Mouse (Mus musculus) ovary, adult 18-20 months (tissue): Measurements from ENCODE around the gene Cmss1.

Experiments
- DNase-seq: peaks from one replicate; pipeline ENCODE4 v3.0.0; 2022; ENCODE audit warnings: low spot score, mixed read lengths

Cmss1 gene

DNA sequence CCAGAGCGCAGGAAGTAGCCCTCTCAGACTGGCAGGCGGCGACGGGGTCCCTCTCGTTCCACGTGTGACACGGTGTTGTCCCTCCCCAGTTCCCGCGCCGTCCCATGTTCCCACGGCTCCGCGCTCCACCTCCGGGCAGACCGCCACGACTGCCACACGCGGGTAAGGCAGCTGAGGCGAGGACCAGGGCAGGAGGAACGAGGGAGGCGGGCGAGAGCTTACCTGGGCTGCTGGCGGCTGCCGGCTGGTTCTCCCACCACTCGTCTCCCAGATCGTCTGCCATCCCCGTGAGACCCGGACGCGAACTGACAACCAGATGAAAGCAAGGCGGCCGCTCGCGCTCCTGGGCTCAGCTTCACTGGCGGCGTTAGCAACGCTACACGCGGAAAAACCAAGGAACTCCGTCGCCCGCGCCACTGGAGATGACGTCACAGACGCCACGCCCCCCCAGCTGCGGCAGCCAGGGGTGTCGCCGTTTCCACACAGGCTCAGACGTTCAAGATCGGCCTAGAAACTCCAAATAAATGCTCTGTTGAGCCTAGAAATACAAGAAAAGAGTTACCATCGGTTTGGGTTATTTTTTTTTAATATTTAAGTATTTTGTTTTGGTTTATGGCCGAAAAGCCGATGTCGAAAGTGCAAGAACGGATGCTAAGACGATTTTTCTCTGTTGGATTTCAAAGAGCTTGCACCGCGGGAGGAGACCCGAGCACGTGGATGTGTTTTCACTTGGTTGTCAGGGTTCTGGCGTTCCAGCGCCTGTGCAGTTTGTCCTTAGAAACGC is at the start of gene Cmss1:
Gene Cmss1, minus strand, starts transcription at position 421 of the 784 bp plus-strand sequence.
- DNase-seq, result peak; percentile 51

DNA sequence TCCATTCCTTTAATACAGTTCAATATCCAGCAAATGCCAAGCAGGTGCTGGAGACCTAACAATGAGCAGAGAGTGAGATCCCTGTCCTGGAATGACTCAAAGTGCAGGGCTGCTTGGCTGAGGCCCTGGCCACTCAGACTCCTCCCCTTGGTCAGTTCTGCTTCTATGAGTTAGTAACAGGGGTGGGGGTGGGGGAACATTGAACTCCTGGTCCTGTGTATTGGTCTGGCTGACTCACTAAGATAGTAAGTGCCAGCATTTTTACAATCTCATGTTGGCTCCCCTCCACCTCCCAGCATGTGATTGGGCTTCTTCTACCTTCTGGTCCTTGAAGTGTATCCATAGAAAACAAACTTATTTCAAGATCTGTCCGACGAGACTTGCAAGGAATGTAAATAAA is 43.2 kb upstream of the Cmss1 start:
- DNase-seq, result no peak

DNA sequence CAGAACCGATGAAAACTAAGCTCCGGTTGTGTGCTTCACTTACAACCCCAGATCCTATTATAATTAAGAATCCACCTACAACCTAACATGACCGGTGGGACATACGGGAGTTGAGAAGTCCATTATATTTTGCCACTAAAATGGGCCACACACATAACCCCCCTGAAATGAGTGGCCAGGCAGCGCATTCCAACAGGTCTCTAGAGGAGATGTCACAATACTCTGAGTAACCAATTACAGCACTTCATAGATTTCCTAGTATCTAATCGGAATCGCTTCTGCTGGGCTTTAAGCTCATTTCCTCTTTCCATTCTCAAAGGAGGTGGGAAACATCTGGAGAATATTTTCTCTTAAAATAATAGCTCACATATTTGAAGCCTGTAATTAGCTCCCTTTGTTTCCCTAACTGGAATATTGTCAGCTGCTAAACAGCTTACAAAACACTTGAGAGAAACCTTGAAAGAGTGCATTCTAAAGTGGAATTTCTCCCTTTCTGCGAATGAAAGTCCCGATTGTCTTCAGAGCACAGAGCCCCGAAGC is 34.8 kb upstream of the Cmss1 start:
- DNase-seq, result no peak

DNA sequence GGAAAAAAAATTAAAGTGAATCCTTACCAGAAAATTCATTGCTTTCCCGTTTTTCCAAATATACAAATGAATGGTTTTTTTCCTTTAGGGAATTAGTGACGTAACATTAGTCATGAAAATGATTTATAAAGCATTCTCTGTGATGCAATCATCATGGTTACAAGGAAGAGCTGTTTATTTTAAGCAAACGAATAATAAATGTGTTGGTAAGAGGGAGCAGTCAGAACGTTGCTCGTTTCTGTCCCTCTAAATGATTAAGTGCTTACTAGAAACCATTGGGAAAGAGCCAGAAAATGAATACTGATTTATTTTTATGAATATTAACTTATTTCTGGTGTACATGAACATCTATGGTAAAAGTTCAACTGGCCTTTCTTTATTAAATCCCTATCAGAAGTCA is 28.1 kb upstream of the Cmss1 start:
- DNase-seq, result no peak

DNA sequence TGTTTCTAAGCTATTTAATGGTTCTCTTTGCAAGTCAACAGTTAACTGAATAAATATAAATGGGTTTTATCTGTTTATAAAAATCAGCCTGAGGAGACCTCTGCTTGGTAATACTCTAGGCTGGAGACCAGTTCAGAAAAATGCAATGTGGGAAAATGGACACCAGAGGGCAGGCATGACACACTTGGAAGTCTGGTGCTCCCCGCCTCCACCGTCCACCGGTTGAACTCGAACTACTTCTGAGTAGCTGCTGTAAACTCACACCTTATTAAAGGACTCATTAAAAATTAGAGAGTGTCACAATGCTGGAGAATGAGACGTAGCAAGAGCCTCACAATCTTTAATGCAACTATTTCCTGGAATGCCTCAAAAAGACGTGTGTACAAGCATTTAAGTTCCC is 27.5 kb upstream of the Cmss1 start:
- peak; percentile 24 for DNase-seq

DNA sequence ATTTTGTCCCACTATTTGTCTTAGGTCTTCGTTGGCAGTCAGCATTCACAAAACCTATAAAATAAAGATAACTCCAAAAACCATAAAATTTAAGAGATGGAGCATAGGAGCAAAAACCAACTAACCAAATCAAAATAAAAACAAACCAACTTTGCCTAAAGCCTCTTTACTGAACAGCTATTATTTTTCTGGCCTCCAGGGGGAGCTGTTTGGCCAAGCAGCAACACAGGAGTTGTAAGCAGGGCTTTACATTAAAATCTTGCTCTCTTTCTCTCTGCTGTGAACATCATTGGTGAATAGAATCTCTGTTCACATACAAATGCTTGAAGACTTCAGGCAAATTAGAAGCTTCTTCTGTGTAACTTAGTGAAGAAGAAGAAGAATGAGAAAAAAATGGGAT is 5.1 kb upstream of the Cmss1 start:
- DNase-seq, result no peak

DNA sequence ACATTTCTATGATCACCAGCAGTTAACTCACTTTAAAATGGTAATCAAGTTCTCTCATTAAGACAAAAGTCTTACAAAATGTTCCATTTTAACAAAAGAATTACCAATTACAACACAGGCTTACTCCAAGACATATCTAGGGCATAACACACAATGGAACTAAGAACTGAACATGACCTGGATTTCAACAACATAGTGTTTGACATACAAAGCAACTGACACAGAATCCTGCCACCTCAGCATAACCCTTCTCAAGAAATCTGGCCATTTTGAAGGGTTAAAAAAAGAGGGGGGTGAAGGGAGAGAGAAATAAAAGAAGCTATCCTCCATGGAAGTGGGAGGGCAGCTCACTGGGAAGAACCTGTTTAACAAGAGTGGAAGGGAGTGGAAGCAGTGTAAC is 5.6 kb downstream of the Cmss1 start:
- no peak for DNase-seq

DNA sequence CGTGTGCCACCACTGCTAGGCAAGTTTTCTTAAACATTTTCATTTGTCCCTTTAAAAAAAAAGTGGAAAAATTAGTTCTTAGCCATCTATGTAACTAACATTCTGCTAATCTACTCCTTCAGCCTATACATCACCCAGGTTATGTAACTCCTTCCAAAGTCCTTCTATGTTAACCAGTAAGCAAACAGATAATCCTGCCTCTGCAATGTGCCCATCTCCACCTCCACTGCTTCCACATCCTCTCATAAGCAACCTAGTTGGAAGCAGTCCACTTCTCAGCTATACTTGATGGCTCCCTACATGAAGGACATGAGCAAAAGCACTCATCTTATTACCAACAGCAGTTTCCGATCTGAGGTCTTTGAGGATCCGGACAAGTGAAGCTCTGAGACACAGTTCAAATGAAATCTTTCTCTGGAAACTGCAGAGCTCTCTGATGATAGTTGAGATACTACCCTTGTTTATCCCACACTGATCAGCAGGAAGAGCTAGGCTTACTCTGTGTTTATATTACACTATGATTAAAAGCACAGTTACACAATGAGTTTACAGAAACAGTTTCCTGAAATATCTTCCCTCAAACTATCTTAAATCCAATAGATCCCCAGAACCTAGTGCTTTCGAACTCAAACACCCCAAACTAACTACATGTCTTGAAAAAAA is 9.2 kb downstream of the Cmss1 start:
- DNase-seq, result no peak

DNA sequence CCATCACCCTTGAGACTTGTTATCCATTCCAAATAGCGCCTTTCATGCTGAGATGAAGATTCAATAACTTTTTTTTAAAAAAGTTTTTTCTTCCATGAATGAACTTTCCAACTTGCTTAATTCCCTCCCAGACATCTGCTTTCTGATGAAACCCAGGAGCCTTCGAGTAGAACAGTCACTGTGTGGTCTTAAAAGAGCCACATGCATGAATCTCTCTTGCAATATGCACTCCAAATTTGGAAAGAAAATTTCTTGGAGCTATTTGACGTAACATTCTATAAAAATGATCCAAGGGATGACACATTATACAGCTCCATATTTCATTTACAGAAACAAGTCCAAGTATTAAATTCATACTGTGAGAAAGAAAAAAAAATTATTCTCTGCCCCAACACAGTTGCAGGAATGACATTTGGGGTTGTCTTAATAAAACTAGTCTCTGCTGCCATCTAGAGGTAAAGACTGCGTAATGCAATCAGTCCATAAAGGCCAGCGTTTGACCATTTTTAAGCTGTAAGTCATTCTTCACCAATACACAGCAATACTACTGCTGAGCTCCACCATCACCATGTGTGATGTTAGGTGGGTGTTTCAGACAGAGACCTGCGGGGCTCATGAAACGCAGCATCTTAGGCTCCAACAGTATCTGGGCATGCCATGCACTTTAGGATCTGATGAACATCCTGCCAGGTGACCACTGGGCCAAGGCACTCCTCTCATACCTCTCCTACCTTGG is 13.1 kb downstream of the Cmss1 start:
- DNase-seq, result no peak

DNA sequence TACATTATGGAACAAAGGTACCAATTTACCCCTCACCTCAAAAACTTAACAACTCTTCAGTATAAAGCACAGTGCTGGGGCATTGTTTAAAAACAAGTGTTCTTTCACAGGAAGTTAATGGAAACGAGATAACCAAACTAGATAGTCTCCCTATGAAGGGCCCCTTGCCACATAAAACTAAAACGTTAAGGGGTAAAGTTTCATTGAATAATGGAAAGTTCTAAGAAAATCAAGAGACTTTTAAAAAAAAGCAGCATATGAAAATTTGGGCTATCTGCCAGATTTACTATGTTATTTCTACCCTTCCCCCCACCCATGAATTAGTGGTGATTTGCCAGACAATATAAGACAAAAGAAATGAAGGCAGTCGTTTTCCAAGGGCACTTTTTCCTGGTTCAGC is 21.5 kb downstream of the Cmss1 start:
- DNase-seq, result no peak

DNA sequence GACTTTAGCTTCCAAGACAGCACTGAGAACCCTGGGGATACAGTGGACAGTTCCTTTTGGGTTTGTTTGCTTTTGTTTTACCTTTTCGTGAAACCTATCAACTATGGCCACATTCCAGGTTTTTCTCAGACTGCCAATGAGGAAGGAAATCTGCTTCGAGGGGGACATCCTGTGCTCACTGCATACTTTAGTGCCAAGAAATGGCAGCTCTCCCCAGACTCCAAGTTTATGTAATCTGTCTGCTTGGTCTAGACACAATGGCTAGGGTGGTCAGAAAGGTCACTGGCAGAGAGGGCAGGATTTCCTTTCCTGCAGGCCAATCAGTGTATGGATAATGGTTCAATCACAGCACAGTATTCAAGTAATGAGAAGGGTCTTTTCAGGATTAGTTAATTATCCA is 24.7 kb downstream of the Cmss1 start:
- DNase-seq, result no peak

DNA sequence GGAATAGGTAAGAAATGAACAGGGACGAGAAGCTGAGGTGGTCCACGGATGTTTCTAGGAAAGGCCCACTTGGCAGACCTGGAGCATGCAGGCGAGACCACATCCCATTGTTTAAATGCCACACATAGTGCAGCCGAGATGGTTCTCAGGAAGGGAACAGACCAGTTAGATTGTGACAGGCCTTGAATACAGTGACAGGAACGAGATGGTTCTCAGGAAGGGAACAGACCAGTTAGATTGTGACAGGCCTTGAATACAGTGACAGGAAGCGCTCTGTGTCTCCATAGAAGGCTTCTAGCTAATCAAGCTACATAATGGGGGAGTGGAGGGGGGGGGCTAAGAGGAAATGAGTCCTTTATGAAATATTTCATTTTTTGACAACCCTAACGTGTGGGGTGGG is 26.6 kb downstream of the Cmss1 start:
- no peak for DNase-seq

DNA sequence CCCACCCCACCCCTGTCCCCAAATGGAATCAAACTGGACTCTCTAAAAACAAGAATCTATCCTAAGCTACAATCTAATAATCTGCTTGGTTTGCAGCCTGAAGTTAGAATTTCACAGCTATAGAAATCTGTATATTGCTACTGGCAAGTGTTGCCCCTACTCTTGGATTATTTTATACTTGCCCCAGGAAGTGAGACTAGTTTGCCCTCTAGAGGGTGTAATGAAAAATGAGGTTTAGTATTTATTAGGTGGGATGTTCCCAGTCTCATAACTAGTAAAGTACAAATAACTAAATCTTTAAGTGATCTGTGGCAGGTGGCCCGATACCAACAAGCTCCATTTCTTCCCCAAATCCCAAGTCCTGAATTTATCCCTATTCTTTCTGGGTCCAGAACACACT is 29.1 kb downstream of the Cmss1 start:
- no peak for DNase-seq

DNA sequence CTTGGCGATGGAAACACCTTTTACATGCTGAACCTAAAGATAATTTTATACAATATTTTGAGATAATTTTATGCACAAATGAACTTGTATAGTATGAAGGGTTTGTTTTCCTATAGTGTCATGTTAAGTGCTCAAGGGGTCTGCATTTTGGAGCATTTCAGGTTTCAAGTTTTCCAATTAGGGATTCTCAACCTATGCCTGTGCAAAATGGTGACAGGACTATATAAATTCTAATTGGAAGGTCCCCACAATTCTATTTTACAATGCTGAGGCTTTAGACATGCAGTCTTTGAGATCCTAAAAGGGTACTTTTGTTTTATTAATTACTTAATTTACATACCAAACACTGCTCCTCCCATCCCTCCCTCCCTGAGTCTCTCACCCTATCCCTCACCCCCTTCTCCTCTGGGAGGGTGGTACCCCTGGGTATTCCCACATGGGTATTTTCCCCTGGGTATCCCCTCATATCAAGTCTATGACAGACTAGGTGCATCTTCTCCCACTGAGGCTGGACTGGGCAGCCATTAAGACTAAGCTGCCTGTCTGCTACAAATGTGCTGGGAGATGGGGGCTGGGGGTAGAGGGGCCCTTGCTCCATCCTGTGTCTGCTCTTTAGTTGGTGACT is 30.8 kb downstream of the Cmss1 start:
- DNase-seq, result no peak

DNA sequence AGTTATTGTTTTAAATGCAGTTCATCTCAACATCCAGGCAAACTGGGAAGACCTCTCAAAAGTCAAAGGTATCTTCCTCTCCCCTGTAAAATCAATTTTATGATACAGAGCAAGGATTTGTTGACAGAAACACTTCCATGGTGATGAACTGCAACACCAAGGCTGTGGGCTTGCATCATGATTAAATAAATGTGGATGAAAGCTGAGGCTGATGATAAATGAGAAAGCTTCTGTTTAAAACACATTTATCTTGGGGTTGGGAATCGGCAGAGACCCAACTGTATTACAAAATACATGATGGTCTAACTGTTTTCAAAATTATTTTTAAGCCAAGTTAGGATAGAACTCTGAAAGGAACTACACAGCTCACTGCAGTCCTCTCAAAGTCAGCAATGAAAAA is 32.8 kb downstream of the Cmss1 start:
- DNase-seq, result no peak

DNA sequence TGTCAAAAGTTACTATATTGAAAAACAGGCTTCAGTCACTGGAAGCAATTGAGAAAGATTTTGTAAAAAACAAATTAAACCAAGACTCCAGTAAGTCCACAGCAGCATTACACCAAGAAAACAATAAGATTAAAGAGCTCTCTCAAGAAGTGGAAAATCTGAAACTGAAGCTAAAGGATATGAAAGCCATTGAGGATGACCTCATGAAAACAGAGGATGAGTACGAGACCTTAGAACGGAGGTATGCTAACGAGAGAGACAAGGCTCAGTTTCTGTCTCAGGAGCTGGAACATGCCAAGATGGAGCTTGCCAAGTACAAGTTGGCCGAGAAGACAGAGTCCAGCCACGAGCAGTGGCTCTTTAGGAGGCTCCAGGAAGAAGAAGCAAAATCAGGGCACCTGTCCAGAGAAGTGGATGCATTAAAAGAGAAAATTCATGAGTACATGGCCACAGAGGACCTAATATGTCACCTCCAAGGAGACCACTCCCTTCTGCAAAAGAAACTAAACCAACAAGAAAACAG is 35.8 kb downstream of the Cmss1 start:
- DNase-seq, result no peak

DNA sequence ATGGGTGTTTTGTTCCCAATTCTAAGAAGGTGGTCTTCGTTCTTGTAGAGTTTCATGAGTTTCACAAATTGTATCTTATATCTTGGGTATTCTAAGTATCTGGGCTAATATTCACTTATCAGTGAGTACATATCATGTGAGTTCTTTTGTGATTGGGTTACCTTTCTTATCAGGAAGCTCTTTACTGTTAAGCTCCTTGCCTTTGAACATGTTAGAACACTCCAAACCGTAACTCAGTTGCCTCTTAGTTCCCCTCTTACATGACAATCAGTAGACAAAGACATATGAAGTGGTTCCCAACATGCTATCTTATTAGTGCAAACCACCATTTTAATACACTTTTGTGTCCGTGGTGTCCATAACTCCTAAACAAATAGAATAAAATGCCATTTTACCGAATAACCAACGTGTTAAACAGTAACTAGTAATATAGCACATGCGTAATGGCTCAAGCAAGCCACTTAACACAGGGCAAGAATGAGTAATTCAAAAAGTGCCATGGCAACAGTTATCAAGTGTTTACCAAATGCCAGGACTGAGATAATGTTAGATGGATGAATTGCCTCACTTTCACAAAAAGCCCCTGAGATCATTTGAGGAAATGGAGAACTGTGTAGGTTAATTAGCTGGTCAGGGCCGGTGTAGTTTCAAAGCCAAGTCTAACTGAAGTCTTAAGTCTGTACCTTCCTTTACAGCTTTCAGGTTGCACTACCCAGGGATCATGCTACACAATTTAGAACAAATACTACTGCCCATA is 37.8 kb downstream of the Cmss1 start:
- no peak for DNase-seq

DNA sequence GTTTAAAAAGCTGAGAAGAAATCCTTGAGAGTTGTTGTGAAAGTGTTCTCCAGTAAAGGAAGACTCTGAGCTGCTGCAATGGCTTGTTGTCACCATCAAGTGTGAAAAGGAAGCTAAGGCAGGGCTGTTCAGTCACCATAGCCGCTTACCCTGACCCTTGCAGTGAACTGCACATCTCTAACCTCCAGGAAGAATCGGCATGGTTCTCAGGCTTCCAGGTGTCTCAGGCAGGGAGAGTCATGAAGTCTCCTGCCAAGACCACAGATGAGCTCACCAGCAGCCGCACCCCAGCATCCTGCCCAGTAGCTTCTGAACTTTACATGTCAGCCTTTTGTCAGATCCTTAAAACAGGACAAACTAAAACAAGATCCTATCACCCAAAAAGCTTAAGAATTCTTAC is 40.4 kb downstream of the Cmss1 start:
- no peak for DNase-seq

DNA sequence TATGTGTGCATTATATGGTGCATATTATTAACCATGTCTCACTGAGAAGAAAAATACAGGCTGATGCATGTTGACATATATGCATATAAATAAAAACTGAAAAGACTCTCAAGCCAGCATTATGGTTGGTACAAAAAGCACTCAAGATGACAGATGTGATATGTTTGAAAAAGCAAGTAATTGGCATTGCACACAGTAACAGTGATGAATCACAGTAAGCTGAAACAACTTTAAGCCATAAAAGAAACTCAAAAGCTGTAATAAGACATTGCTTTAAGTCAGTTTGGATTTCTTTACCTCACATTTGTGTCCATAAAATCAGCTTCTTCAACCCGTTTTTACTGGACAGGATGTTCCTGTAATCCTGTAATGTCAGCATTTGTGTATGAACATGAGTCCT is 41.9 kb downstream of the Cmss1 start:
- no peak for DNase-seq

DNA sequence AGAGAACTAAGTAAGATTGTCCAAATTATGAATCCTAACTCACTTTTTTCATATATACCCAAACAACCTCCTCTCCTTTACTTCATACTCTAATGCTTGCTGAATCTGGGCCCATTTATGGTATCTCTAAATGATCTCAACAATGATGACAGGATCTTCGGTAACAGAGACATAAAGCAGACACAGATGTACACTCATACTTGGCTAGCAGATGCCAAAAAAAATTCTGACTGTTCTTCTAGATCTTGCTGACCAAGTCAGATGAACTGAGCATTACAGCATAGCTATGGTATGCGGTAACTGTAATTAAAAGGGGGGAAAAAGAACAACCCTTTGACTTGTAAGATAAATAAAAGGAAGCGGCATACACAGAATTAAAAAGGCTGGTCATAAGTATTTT is 43.2 kb downstream of the Cmss1 start:
- DNase-seq, result no peak

DNA sequence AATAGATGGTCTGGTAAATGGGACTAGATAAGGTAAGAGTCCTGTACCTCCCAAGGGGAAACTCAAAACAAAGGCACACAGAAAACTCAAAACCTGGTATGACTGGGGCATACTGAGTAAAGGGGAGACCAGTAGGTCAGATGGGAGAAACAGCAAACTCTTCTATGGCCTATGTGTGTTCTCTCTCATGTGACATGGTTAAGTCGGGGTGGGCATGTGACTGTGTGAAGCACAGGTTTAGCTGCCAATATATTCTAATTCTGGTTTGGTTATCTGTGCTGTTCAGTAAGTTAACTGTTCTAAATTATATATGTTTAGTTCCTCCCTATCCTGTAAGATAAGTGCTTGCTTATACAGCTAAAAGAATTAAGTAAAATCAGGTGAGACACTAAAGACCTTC is 46.5 kb downstream of the Cmss1 start:
- no peak for DNase-seq
